Mouse (Mus musculus): ENCODE data around the gene Fbxo30.

DNA sequence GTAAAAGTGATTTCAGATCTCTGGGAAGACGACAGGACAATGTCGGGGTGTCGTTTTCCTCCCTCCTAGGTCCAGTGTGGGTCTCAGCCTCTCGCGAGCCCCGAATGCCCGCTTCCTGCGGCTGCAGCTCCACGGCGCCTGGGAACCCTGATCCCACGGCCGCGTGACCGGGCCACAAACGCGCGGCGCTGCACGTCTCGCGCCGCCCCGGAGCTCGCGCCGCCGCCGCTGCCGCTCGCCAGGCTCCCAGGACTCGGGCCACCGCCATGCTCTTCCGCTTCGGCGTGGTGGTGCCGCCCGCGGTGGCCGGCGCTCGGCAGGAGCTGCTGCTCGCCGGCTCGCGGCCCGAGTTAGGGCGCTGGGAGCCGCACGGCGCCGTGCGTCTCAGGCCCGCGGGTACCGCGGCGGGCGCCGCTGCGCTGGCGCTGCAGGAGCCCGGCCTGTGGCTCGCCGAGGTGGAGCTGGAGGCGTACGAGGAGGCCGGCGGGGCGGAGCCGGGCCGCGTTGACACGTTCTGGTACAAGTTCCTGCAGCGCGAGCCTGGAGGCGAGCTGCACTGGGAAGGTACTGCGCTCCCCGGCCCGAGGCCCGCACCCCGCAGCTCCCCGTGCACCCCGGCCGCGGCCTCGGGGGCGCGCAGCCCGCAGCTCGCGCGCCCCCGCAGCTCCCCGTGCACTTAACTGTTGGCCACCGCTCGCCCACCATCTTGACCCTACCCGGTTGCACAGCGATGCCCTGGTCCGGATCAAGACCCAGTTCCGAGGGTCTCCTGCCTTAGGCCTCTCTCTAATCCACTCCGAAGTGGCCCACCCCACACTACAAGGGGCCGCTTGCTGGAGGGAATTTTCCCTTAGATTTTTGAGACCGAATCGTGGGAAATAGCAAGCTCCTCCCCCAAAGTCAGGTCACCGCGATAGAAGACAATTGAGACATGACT is 62.3 kb downstream of the Fbxo30 start, which contains the start of gene Epm2a:
- TF ChIP-seq EP300 (IDR thresholded peaks at IDR 0.05; ENCODE audit: insufficient read depth, low read depth, low read length), result no peak
- TF ChIP-seq CTCF (IDR thresholded peaks at IDR 0.05), result no peak
- TF ChIP-seq POLR2A (IDR thresholded peaks at IDR 0.05; ENCODE audit: insufficient read depth, low read depth, low read length), result peak; percentile 46
